Mouse (Mus musculus): ENCODE results near the gene Lclat1. TPM values are rescaled to one million over a fixed set of nuclear protein-coding genes. Genes with fewer than 3 reads are reported as not detected.

The Lclat1 gene
- 70.4 TPM for polyA plus RNA-seq (2014; fragmentation: Illumina TruSeq; extraction: RNeasy Lipid Tissue Mini Kit (QIAGEN cat#74804); ENCODE audit: low read depth, low replicate concordance)

GRCm38 (mm10) chr17:73107158-73108157 lies at the start of gene Lclat1:
Gene Lclat1 (plus strand): TSS chr17:73107985.

Other genes starting within 250 kb of the Lclat1 start
- gene Lbh, start 189.7 kb upstream of the Lclat1 start, polyA plus RNA-seq (2014; fragmentation: Illumina TruSeq; extraction: RNeasy Lipid Tissue Mini Kit (QIAGEN cat#74804); ENCODE audit: low read depth, low replicate concordance): 21.3 TPM

Data from adrenal gland, adult 10 weeks (tissue).